Mouse (Mus musculus) cortical plate, adult 2 months (tissue): ENCODE results near the gene Zfp687.

Source experiments
- CTCF ChIP-seq: fragments of 200-500 bp; IDR thresholded peaks from 2 replicates; pipeline ENCODE4 v1.5.1; 2011; ENCODE audit warnings: mild to moderate bottlenecking, control low read depth, low read length; ENCODE audit not compliant: insufficient read depth; ENCODE audit errors: extremely low read depth
- POLR2A ChIP-seq: fragments of 200-500 bp; IDR thresholded peaks from 2 replicates; pipeline ENCODE4 v1.6.1; 2011; ENCODE audit warnings: mild to moderate bottlenecking, low read length, control low read depth; ENCODE audit not compliant: insufficient read depth; ENCODE audit errors: extremely low read depth

DNA sequence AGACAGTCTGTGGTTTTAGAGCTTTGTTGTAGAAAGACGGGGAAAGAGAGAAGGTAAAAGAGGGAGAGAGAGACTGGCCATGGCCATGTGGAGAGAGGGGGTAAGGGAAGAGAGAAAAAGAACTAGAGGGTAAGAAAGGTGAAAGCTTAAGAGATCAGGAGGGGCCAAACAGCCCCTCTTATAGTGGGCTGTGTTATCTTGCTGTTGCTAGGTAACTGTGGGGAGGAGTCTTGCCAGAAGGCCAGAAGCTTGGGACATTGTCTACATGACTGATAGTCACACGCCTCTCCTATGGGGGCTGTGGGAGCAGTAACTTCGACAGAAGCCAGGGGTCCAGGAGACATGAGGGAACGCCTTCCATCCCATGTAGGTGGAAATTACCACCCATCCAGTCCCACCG lies 10.0 kb upstream of the Zfp687 start:
- TF ChIP-seq POLR2A (no peak), CTCF (no peak)
